In the genomic region with DNA sequence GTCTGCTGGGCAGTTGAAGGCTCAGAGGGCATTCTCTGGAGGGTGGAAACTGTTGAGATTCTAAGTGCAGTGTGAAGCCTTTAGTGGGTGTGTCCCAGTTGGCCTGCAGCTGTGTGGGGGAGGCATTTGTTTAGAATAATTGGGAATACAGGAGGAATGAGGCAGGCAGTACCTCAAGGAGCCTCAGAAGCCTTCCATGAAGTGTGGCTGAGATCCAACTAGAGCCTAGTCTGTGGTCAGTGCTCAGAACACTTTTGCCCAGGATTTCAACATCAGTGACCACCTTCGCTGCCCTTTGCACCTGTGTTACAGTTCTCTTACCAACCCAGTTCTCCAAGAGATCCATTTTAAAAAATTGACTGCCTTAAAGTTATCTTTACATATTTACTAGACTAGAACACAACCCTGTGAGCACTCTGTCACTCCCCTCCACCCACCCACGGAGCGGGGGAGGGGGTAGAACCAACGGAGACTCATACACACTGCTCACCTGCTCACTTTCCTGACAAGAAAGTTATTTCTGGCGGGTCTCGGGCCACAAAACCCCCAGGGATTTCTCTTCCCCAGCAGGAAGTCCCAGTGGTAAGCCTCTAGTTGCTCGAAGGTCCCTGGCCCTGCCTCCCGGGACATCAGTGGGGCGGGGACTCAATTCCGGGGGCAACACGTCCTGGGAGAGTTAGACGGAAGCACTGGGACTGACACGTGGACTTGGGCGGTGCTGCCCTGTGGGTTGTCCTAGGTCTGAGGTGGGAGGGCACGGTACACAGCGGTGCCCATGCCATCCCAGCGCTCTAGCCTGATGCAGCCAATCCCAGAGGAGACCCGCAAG, we compare ENCODE assay signal across 8 mouse cellular contexts. TPM values are rescaled to one million over a fixed set of nuclear protein-coding genes. Genes with fewer than 3 reads are reported as not detected.
DNase-seq lines count a peak whose midpoint lies in the region; ATAC-seq lines count a peak whose summit lies in the region.

Gene Slc17a9 (plus strand): TSS at position 679 of the 829 bp plus-strand sequence.

- H3K36me3 ChIP-seq in midbrain, embryonic 13.5 days = peaks cover 46% of the 10 kb centered on the region
- peaks cover 46% of the 10 kb centered on the region for H3K36me3 ChIP-seq in midbrain, embryonic 14.5 days (ENCODE audit: control insufficient read depth, insufficient read depth, low read length)
- H3K36me3 ChIP-seq in heart, embryonic 16.5 days (ENCODE audit: control insufficient read depth, insufficient read depth) = peaks cover 28% of the 10 kb centered on the region

- H3K4me1 ChIP-seq in midbrain, embryonic 13.5 days (replicated peaks) = peaks cover 4% of the 10 kb centered on the region
- no peaks in the 10 kb centered on the region for H3K4me1 ChIP-seq in midbrain, embryonic 14.5 days (ENCODE audit: control insufficient read depth, insufficient read depth, low read length)
- H3K4me1 ChIP-seq in heart, embryonic 16.5 days (ENCODE audit: control insufficient read depth, insufficient read depth, low read length) = peaks cover 8% of the 10 kb centered on the region

- H3K27ac ChIP-seq in midbrain, embryonic 13.5 days = no peak within 1 kb of the TSS
- H3K27ac ChIP-seq in midbrain, embryonic 14.5 days (replicated peaks; ENCODE audit: low read depth, low read length) = no peak within 1 kb of the TSS
- H3K27ac ChIP-seq in heart, embryonic 16.5 days (ENCODE audit: low read length) = no peak within 1 kb of the TSS

- H3K9me3 ChIP-seq in midbrain, embryonic 13.5 days = no peaks in the 10 kb centered on the region
- no peaks in the 10 kb centered on the region for H3K9me3 ChIP-seq in midbrain, embryonic 14.5 days (ENCODE audit: control insufficient read depth, low read length)
- H3K9me3 ChIP-seq in heart, embryonic 16.5 days (replicated peaks; ENCODE audit: control insufficient read depth, low read length) = no peaks in the 10 kb centered on the region

- H3K4me2 ChIP-seq in midbrain, embryonic 13.5 days (replicated peaks) = 0 out of 2 replicates have a peak within 1 kb of the TSS, but pooled peaks have one; percentile 6
- H3K4me2 ChIP-seq in midbrain, embryonic 14.5 days (ENCODE audit: low read length) = no peak within 1 kb of the TSS
- peak within 1 kb of the TSS; percentile 66 for H3K4me2 ChIP-seq in heart, embryonic 16.5 days (ENCODE audit: low read depth, low read length)

- ATAC-seq in midbrain, embryonic 13.5 days = peak; percentile 67; the same call in 1 of the 2 replicates
- ATAC-seq in midbrain, embryonic 14.5 days (ENCODE audit: low FRiP score, low TSS enrichment) = no peak
- ATAC-seq in heart, embryonic 16.5 days (replicated peaks; ENCODE audit: extremely low read depth, insufficient read depth, low FRiP score) = peak; percentile 62

- H3K9ac ChIP-seq in midbrain, embryonic 13.5 days (replicated peaks) = 0 out of 2 replicates have a peak within 1 kb of the TSS, but pooled peaks have one; percentile 16
- H3K9ac ChIP-seq in midbrain, embryonic 14.5 days (replicated peaks; ENCODE audit: low read length) = no peak within 1 kb of the TSS
- H3K9ac ChIP-seq in heart, embryonic 16.5 days (ENCODE audit: low read length) = peak within 1 kb of the TSS; percentile 59

- H3K4me3 ChIP-seq in midbrain, embryonic 13.5 days (replicated peaks) = no peak within 1 kb of the TSS
- no peak within 1 kb of the TSS for H3K4me3 ChIP-seq in midbrain, embryonic 14.5 days (replicated peaks; ENCODE audit: low read depth, low read length)
- peak within 1 kb of the TSS; percentile 35 for H3K4me3 ChIP-seq in heart, embryonic 16.5 days (ENCODE audit: low read length)

- no peak for DNase-seq in midbrain, embryonic 14.5 days
- DNase-seq in c-Kit-positive CD71-positive TER-119-positive erythroid progenitor cells, embryonic 14.5 days (ENCODE audit: low spot score) = peak; percentile 34
- DNase-seq in kidney, postnatal 14 days = peak; percentile 74
- peak; percentile 75 to 80 for DNase-seq in lung, postnatal 4 days
- DNase-seq in thymus, postnatal 14 days = peak; percentile 54
- no peak for DNase-seq in frontal cortex, postnatal 36 days (ENCODE audit: low spot score in 2 of 2)

- H3K27me3 ChIP-seq in midbrain, embryonic 13.5 days = no peaks in the 10 kb centered on the region
- H3K27me3 ChIP-seq in midbrain, embryonic 14.5 days (ENCODE audit: control insufficient read depth, insufficient read depth, low read length) = no peaks in the 10 kb centered on the region
- H3K27me3 ChIP-seq in heart, embryonic 16.5 days (ENCODE audit: control insufficient read depth, insufficient read depth, low read length) = no peaks in the 10 kb centered on the region

- WGBS in midbrain, embryonic 13.5 days = 5% methylated on average over 18 of the region's 18 CpGs
- 5% methylated on average over 18 of the region's 18 CpGs for WGBS in midbrain, embryonic 14.5 days
- 5% methylated on average over 18 of the region's 18 CpGs for WGBS in heart, embryonic 16.5 days

RNA-seq across cellular contexts. Expression of gene Slc17a9, which starts in this region (rescaled TPM):
- 0.27 and 0.61 TPM in 2 replicates for polyA plus RNA-seq in midbrain, embryonic 13.5 days (2015; fragmentation: Nextera tagmentation; extraction: Ambion mirVana)
- polyA plus RNA-seq in midbrain, embryonic 14.5 days (2014; fragmentation: Nextera tagmentation; extraction: Ambion mirVana) = 0.12 TPM in 1 of 2 replicates, not detected in the other
- polyA plus RNA-seq in heart, embryonic 16.5 days (2015; fragmentation: Nextera tagmentation; extraction: Ambion mirVana) = 1.4 and 1.7 TPM in 2 replicates

Comparison
In these comparisons a context has a peak if more than half of its experiments do, and no peak if none do; other contexts are left out.
1. Peak in ATAC-seq, H3K9ac ChIP-seq and H3K4me2 ChIP-seq in midbrain, embryonic 13.5 days; RNA of the gene not detected or under 1 TPM.
2. DNase-seq: peak in c-Kit-positive CD71-positive TER-119-positive erythroid progenitor cells, embryonic 14.5 days (single experiment), kidney, postnatal 14 days (single experiment), lung, postnatal 4 days (2 of 2) and thymus, postnatal 14 days (single experiment); none in midbrain, embryonic 14.5 days (single experiment) and frontal cortex, postnatal 36 days (0 of 2).